Mouse (Mus musculus) megakaryocyte, embryonic 14.5 days (primary cell): Measurements from ENCODE around the gene Tmprss11f.

ENCODE experiments used
- FLI1 ChIP-seq: IDR thresholded peaks from 2 replicates; pipeline ENCODE4 v1.6.1; 2012; ENCODE audit warnings: low read length, inconsistent platforms, mixed read lengths
- GATA1 ChIP-seq: IDR thresholded peaks from 3 replicates; pipeline ENCODE4 v1.6.1; 2012; ENCODE audit warnings: mixed read lengths, low read length, inconsistent platforms, borderline replicate concordance

- TF ChIP-seq GATA1, result no peak
- no peak for TF ChIP-seq FLI1
Measured at GRCm38 (mm10) chr5:86621778-86622177, 10.4 kb downstream of the Tmprss11f start.
